ENCODE assay signal across 9 mouse cellular contexts in the genomic region with DNA sequence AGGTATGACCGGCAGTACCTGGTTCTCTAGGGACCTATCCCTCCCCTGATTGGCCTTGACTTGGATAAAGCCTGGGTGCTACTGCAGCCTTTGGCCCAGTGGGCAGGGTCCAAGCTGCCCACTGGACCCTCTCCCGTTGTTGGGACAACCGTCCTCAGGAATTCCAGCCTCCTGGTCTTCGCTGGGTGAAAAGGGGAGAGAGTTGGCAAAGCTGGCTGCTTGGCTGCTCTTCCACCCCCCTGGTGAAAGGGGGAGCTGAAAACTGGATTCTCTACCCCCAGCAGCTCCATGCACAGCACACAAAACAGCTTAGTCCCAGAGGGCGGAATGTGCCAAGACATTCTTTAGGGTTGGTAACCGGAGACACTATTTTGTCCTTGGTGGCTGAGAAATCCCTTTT. TPM values are rescaled to one million over a fixed set of nuclear protein-coding genes. Genes with fewer than 3 reads are reported as not detected.
A peak's percentile ranks its signal among the peaks of the same experiment; 100 is the strongest.
DNase-seq lines count a peak whose midpoint lies in the region; ATAC-seq and TF ChIP-seq lines count a peak whose summit lies in the region.
"Had no signal": no experiment of that assay in that cellular context is flagged by ENCODE, and none has a peak within 500 bp of the region (broad histone marks: within the 10 kb centered on the region; RNA-seq: fewer than 3 reads in every experiment).

No protein-coding gene starts in this region.

- peak; percentile 43 for DNase-seq in adrenal gland, postnatal 14 days
- DNase-seq in adrenal gland, postnatal 36 days, result no peak
- peak; percentile 35 for DNase-seq in 3T3-L1 (ENCODE audit: low read depth, low spot score)
- DNase-seq in layer of hippocampus, adult 2 months (ENCODE audit: low spot score in 2 of 2), result peak in 1 of 2 experiments; percentile 52
- no peak for DNase-seq in ovary, adult 18-20 months (ENCODE audit: low spot score)
- DNase-seq: heart, adult 2 months had no signal

- WGBS in forebrain, embryonic 16.5 days, result 18% methylated on average over 6 of the region's 6 CpGs
- 55% methylated on average over 6 of the region's 6 CpGs for WGBS in intestine, embryonic 15.5 days

- H3K4me1 ChIP-seq in forebrain, embryonic 16.5 days (replicated peaks; ENCODE audit: control insufficient read depth, insufficient read depth, low read length), result peaks cover 54% of the 10 kb centered on the region
- peaks cover 11% of the 10 kb centered on the region; the same call in 1 of the 2 replicates for H3K4me1 ChIP-seq in intestine, embryonic 15.5 days (replicated peaks)

- no peak overlapping the region for H3K9ac ChIP-seq in forebrain, embryonic 16.5 days (replicated peaks; ENCODE audit: low read depth, low read length)
- no peak overlapping the region for H3K9ac ChIP-seq in intestine, embryonic 15.5 days

- no peak for TF ChIP-seq CTCF in layer of hippocampus, adult 2 months (conservative IDR thresholded peaks at IDR 0.05)

- no peaks in the 10 kb centered on the region for H3K36me3 ChIP-seq in forebrain, embryonic 16.5 days (ENCODE audit: control insufficient read depth, insufficient read depth)
- no peaks in the 10 kb centered on the region for H3K36me3 ChIP-seq in intestine, embryonic 15.5 days

- peak; percentile 50 for ATAC-seq in forebrain, embryonic 16.5 days
- ATAC-seq in intestine, embryonic 15.5 days, result no peak
- ATAC-seq in CD4-positive, CD25-positive, alpha-beta regulatory T cell, adult 4 months, result no peak

- 0 out of 2 replicates have a peak overlapping the region, but pooled peaks have one; percentile 8 for H3K27ac ChIP-seq in forebrain, embryonic 16.5 days (ENCODE audit: low read length)
- H3K27ac ChIP-seq in layer of hippocampus, adult 2 months, result peak overlapping the region; percentile 70
- H3K27ac ChIP-seq in intestine, embryonic 15.5 days, result no peak overlapping the region
- H3K27ac ChIP-seq: heart, adult 2 months had no signal

- H3K4me3 ChIP-seq in forebrain, embryonic 16.5 days (replicated peaks; ENCODE audit: low read length), result no peak overlapping the region
- no peak overlapping the region for H3K4me3 ChIP-seq in layer of hippocampus, adult 2 months
- H3K4me3 ChIP-seq in intestine, embryonic 15.5 days (replicated peaks), result no peak overlapping the region
- H3K4me3 ChIP-seq: heart, adult 2 months had no signal

- no peaks in the 10 kb centered on the region for H3K27me3 ChIP-seq in forebrain, embryonic 16.5 days (replicated peaks; ENCODE audit: control insufficient read depth, insufficient read depth, low read length)
- H3K27me3 ChIP-seq in intestine, embryonic 15.5 days (replicated peaks), result no peaks in the 10 kb centered on the region; the same call in 1 of the 2 replicates

- peak overlapping the region; percentile 73 for H3K4me2 ChIP-seq in forebrain, embryonic 16.5 days (ENCODE audit: low read length)
- no peak overlapping the region for H3K4me2 ChIP-seq in intestine, embryonic 15.5 days (replicated peaks)

- no peaks in the 10 kb centered on the region for H3K9me3 ChIP-seq in forebrain, embryonic 16.5 days (ENCODE audit: control insufficient read depth, low read length)
- H3K9me3 ChIP-seq in intestine, embryonic 15.5 days, result no peaks in the 10 kb centered on the region

RNA-seq across cellular contexts. Expression of gene Wwc1, which starts 3.8 kb away (rescaled TPM):
- 38.7 and 52.9 TPM in 2 replicates for total RNA-seq in adrenal gland, postnatal 14 days (2021)
- total RNA-seq in adrenal gland, postnatal 36 days (2021), result 10 to 100 TPM; 84.6 to 89.9 TPM
- 10.2 and 14.9 TPM in 2 replicates for polyA plus RNA-seq in forebrain, embryonic 16.5 days (2015; fragmentation: Nextera tagmentation; extraction: Ambion mirVana)
- 100 to 1,000 TPM in 1 of 2 experiments, 10 to 100 TPM in 1; 99.6 to 107 TPM for total RNA-seq in layer of hippocampus, adult 2 months (2021)
- 14.0 and 14.1 TPM in 2 replicates for polyA plus RNA-seq in intestine, embryonic 15.5 days (2015; fragmentation: Nextera tagmentation; extraction: Ambion mirVana)
- polyA plus RNA-seq in CD4-positive, CD25-positive, alpha-beta regulatory T cell, adult 4 months (2017; shearing (Covaris generic)), result under 1 TPM in 1 of 2 experiments, not detected in 1; 0.12 TPM

Comparison
In these comparisons a context has a peak if more than half of its experiments do, and no peak if none do; other contexts are left out.
1. DNase-seq: peak in adrenal gland, postnatal 14 days (single experiment) and 3T3-L1 (single experiment); none in adrenal gland, postnatal 36 days (0 of 2) and ovary, adult 18-20 months (single experiment).